Mouse (Mus musculus) limb, embryonic 12.5 days (tissue): ENCODE measurements at regions not wholly inside any gene's neighbourhood (a gene's known extent, or its start where the extent isn't known, plus 50 kb on each side); places are given as distances from the start of the nearest gene placed in this dataset.

ENCODE experiments used
- ATAC-seq: fragments of 200-750 bp; cut with Nextera tagmentation; 2 replicates; pipeline ENCODE4 v1.8.0; 2017; ENCODE audit warnings: low read depth, moderate TSS enrichment; ENCODE audit not compliant: insufficient number of reproducible peaks, insufficient read depth, low FRiP score, low TSS enrichment
- H3K27ac ChIP-seq: fragments of 300-500 bp; sonication (generic); 2 replicates; pipeline ENCODE4 v1.5.1; 2016; ENCODE audit warnings: mild to moderate bottlenecking, moderate library complexity
- H3K27me3 ChIP-seq: fragments of 300-500 bp; sonication (generic); 2 replicates; pipeline ENCODE4 v1.6.1; 2016; ENCODE audit warnings: mild to moderate bottlenecking, moderate library complexity
- H3K36me3 ChIP-seq: fragments of 300-500 bp; sonication (generic); 2 replicates; pipeline ENCODE4 v1.6.1; 2016; ENCODE audit warnings: mild to moderate bottlenecking, moderate library complexity
- H3K4me1 ChIP-seq: fragments of 300-500 bp; sonication (generic); replicated peaks from 2 replicates; pipeline ENCODE4 v1.6.1; 2016
- H3K4me2 ChIP-seq: fragments of 300-500 bp; sonication (generic); 2 replicates; pipeline ENCODE4 v1.6.1; 2016; ENCODE audit warnings: mild to moderate bottlenecking, moderate library complexity
- H3K4me3 ChIP-seq: fragments of 300-500 bp; sonication (generic); replicated peaks from 2 replicates; pipeline ENCODE4 v1.5.1; 2016; ENCODE audit warnings: mild to moderate bottlenecking
- H3K9ac ChIP-seq: fragments of 300-500 bp; sonication (generic); replicated peaks from 2 replicates; pipeline ENCODE4 v1.6.1; 2016; ENCODE audit warnings: mild to moderate bottlenecking, moderate library complexity
- H3K9me3 ChIP-seq: fragments of 300-500 bp; sonication (generic); 2 replicates; pipeline ENCODE4 v1.6.1; 2016; ENCODE audit warnings: mild to moderate bottlenecking, moderate library complexity
- WGBS: fragments of 180-500 bp; shearing (Covaris S2); methylation state at CpG from one replicate; pipeline ENCODE4 v1.1.7; 2016; 5-methylcytosine and 5-hydroxymethylcytosine counted together

- Histone ChIP-seq H3K9me3 (no peaks in the 10 kb centered on the region), H3K4me1 (peaks cover 23% of the 10 kb centered on the region), H3K4me3 (no peak overlapping the region), H3K27ac (no peak overlapping the region), H3K9ac (no peak overlapping the region), H3K4me2 (no peak overlapping the region), H3K27me3 (peaks cover 3% of the 10 kb centered on the region; the same call in 1 of the 2 replicates), H3K36me3 (no peaks in the 10 kb centered on the region)
- 64% methylated on average over 7 of the region's 7 CpGs for WGBS
- ATAC-seq = no peak
Observed at GRCm38 (mm10) chr13:44040640-44041039, 256.1 kb downstream of the Cd83 start.

DNA sequence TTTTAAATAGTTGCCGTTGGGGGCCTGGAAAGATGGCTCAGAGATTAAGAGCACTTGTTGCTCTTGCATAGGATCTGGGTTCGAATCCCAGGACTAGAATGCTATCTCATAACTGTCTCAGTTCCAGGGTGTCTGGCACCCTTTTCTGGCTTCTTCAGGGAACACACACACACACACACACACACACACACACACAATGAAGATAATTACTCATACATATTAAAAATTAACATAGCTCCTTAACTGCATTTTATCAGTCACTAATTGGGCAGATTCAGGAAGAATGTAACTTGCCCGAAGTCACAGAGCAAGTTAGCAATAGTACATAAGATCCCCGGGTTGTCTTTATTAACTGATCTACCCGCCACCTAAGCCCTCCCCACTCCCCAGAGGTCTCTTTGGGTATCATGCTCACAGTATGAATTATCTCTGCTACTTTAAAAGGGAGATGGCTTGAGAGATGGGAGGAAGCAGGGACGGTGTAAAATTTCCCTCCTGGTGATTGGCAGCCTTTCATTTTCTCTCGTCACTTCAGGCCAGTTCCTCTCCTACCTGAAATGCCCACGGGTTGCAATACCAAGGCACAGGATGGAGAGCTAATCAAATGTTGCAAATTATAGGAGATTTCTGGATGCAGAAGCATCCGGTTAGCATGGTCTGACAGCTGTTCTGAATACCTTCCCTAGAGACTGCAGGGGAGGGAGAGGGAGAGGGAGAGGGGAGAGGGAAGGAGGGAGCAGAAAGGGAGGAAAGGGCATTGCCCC lies 258.3 kb downstream of the Cd83 start:
- 48% methylated on average over 9 of the region's 9 CpGs for WGBS
- Histone ChIP-seq H3K9me3 (no peaks in the 10 kb centered on the region), H3K27me3 (no peaks in the 10 kb centered on the region), H3K27ac (no peak overlapping the region), H3K4me2 (no peak overlapping the region), H3K36me3 (no peaks in the 10 kb centered on the region), H3K4me3 (no peak overlapping the region), H3K9ac (no peak overlapping the region), H3K4me1 (peaks cover 22% of the 10 kb centered on the region)
- no peak for ATAC-seq

GRCm38 (mm10) chr13:44043494-44043885 lies 258.9 kb downstream of the Cd83 start:
- H3K36me3 ChIP-seq = no peaks in the 10 kb centered on the region
- 22% methylated on average over 5 of the region's 5 CpGs for WGBS
- H3K4me3 ChIP-seq = no peak overlapping the region
- no peaks in the 10 kb centered on the region for H3K9me3 ChIP-seq
- no peaks in the 10 kb centered on the region for H3K27me3 ChIP-seq
- no peak overlapping the region for H3K27ac ChIP-seq
- no peak overlapping the region for H3K4me2 ChIP-seq
- no peak for ATAC-seq
- H3K4me1 ChIP-seq = peaks cover 16% of the 10 kb centered on the region
- no peak overlapping the region for H3K9ac ChIP-seq

DNA sequence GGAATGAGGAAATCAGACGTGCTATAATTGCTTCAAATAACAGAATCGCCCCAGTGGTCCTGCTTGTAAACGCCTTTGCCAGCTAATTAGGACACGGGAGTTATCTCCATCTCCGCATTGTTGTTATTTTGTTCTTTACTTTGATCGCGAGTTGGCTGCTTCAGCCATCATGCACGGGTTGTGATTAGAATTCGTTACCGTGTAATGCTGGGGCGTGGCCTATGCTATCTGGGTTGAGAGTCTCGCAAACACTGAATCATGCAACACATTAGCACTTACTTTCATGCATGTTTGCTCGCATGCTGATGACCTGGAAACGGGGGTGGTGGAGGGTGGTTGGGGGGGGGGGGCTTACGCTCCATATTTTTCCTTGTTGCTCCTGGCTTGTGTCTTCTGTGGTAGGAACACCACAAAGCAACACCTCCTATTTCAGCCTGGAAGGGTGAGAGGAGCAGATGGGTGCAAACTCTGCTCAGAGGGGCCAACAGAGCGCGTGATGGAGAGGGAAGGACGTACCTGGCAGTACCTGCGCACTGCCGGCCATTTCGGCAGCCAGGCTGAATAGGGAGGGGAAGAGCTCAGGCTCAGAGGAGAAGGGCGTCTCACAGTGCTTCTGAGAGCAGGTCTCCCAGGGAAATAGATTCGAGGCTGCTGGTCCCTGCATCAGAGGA lies 260.1 kb downstream of the Cd83 start:
- H3K27ac ChIP-seq = no peak overlapping the region
- no peaks in the 10 kb centered on the region for H3K27me3 ChIP-seq
- no peak overlapping the region for H3K4me3 ChIP-seq
- 72% methylated on average over 23 of the region's 23 CpGs for WGBS
- H3K4me1 ChIP-seq = peaks cover 11% of the 10 kb centered on the region
- H3K4me2 ChIP-seq = no peak overlapping the region
- H3K36me3 ChIP-seq = no peaks in the 10 kb centered on the region
- ATAC-seq = no peak
- no peak overlapping the region for H3K9ac ChIP-seq
- H3K9me3 ChIP-seq = no peaks in the 10 kb centered on the region

DNA sequence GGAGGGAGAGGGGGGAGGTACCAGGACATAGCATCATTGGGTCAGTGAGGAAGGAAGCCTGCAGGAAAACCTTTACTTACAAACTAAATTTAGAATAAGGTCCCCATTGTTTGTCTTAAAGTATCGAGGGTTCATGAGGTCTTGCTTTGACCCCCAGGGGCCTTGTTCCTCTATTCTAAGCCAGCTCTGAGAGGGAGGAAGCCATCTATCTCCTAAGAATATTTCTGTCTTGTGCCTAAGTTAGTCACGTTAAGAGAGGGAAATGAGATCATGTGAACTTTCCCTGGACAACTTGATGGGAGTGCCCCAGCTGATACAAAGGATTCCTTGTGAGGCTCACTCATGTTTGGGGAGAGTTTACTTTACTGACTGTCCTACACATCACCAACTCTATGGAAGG lies 261.9 kb downstream of the Cd83 start:
- no peaks in the 10 kb centered on the region for H3K9me3 ChIP-seq
- peaks cover 11% of the 10 kb centered on the region for H3K4me1 ChIP-seq
- no peak overlapping the region for H3K4me3 ChIP-seq
- no peak overlapping the region for H3K27ac ChIP-seq
- no peaks in the 10 kb centered on the region for H3K36me3 ChIP-seq
- ATAC-seq = no peak
- WGBS = 54% methylated on average over 2 of the region's 2 CpGs
- H3K4me2 ChIP-seq = no peak overlapping the region
- no peaks in the 10 kb centered on the region for H3K27me3 ChIP-seq
- H3K9ac ChIP-seq = no peak overlapping the region

DNA sequence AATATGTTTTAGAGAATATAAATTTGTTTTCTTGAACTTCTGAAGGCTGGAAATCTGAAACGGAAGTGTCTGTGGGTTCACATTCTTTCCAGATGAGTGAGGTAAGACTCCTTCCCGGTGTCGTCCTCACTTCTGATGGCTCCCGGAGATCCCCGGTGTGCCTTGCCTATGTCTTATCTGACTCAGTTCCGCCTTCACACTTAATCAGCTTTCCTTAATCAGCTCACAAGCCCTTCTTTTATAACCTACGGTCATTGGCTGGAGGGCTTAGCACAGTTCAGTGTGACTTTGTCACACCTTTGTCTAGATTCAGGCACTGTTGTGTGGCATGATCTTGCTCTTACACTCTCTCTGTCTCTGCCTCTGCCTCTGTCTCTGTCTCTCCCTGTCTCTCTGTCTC lies 269.6 kb downstream of the Cd83 start:
- no peaks in the 10 kb centered on the region for H3K9me3 ChIP-seq
- H3K4me3 ChIP-seq = no peak overlapping the region
- no peak overlapping the region for H3K9ac ChIP-seq
- WGBS = 81% methylated on average over 7 of the region's 7 CpGs
- no peak overlapping the region for H3K4me2 ChIP-seq
- H3K27ac ChIP-seq = no peak overlapping the region
- no peaks in the 10 kb centered on the region for H3K27me3 ChIP-seq
- no peaks in the 10 kb centered on the region for H3K36me3 ChIP-seq
- H3K4me1 ChIP-seq = peaks cover 16% of the 10 kb centered on the region
- ATAC-seq = no peak

GRCm38 (mm10) chr13:44055573-44056491 lies 271.3 kb downstream of the Cd83 start:
- H3K9me3 ChIP-seq = no peaks in the 10 kb centered on the region
- H3K4me3 ChIP-seq = no peak overlapping the region
- 56% methylated on average over 20 of the region's 20 CpGs for WGBS
- no peak for ATAC-seq
- H3K27ac ChIP-seq = 0 out of 2 replicates have a peak overlapping the region, but pooled peaks have one; percentile 25
- H3K4me2 ChIP-seq = no peak overlapping the region
- peaks cover 16% of the 10 kb centered on the region for H3K4me1 ChIP-seq
- no peak overlapping the region for H3K9ac ChIP-seq
- H3K36me3 ChIP-seq = no peaks in the 10 kb centered on the region
- no peaks in the 10 kb centered on the region for H3K27me3 ChIP-seq

- H3K4me3 ChIP-seq = no peak overlapping the region
- no peaks in the 10 kb centered on the region for H3K9me3 ChIP-seq
- H3K4me2 ChIP-seq = no peak overlapping the region
- 81% methylated on average over 9 of the region's 9 CpGs for WGBS
- H3K9ac ChIP-seq = no peak overlapping the region
- H3K36me3 ChIP-seq = no peaks in the 10 kb centered on the region
- no peaks in the 10 kb centered on the region for H3K27me3 ChIP-seq
- H3K4me1 ChIP-seq = peaks cover 17% of the 10 kb centered on the region
- H3K27ac ChIP-seq = no peak overlapping the region
- ATAC-seq = no peak
Observed at GRCm38 (mm10) chr13:44056716-44057115, 272.1 kb downstream of the Cd83 start.

- Histone ChIP-seq H3K9ac (no peak overlapping the region), H3K4me2 (no peak overlapping the region), H3K9me3 (no peaks in the 10 kb centered on the region), H3K4me1 (peaks cover 25% of the 10 kb centered on the region), H3K27ac (no peak overlapping the region), H3K36me3 (no peaks in the 10 kb centered on the region), H3K4me3 (no peak overlapping the region), H3K27me3 (no peaks in the 10 kb centered on the region)
- no peak for ATAC-seq
- 94% methylated on average over 5 of the region's 5 CpGs for WGBS
Observed at GRCm38 (mm10) chr13:44057542-44057941, 273.0 kb downstream of the Cd83 start.

GRCm38 (mm10) chr13:44058277-44058676 lies 273.7 kb downstream of the Cd83 start:
- ATAC-seq = no peak
- WGBS = 85% methylated on average over 2 of the region's 2 CpGs
- H3K4me3 ChIP-seq = no peak overlapping the region

GRCm38 (mm10) chr13:44059436-44059835 lies 274.9 kb downstream of the Cd83 start:
- WGBS = 77% methylated on average over 8 of the region's 8 CpGs
- no peak overlapping the region for H3K4me2 ChIP-seq

More at GRCm38 (mm10) chr13:44058277-44058676, 273.7 kb downstream of the Cd83 start:
- Histone ChIP-seq H3K27ac (no peak overlapping the region), H3K4me1 (peaks cover 25% of the 10 kb centered on the region), H3K36me3 (no peaks in the 10 kb centered on the region), H3K9me3 (no peaks in the 10 kb centered on the region), H3K27me3 (no peaks in the 10 kb centered on the region), H3K4me2 (no peak overlapping the region), H3K9ac (no peak overlapping the region)

More at GRCm38 (mm10) chr13:44059436-44059835, 274.9 kb downstream of the Cd83 start:
- no peak overlapping the region for H3K9ac ChIP-seq
- no peak overlapping the region for H3K4me3 ChIP-seq
- peaks cover 25% of the 10 kb centered on the region for H3K4me1 ChIP-seq
- ATAC-seq = no peak
- no peaks in the 10 kb centered on the region for H3K36me3 ChIP-seq
- no peak overlapping the region for H3K27ac ChIP-seq
- H3K27me3 ChIP-seq = no peaks in the 10 kb centered on the region
- no peaks in the 10 kb centered on the region for H3K9me3 ChIP-seq
